Mouse (Mus musculus) hindbrain, embryonic 16.5 days (tissue): ENCODE measurements around the gene Rras2. TPM values are rescaled to one million over a fixed set of nuclear protein-coding genes. Genes with fewer than 3 reads are reported as not detected.

ENCODE experiments used
- ATAC-seq: fragments of 200-750 bp; cut with Nextera tagmentation; 2 replicates; pipeline ENCODE4 v1.8.0; 2017; ENCODE audit warnings: moderate TSS enrichment, moderate library complexity
- H3K27ac ChIP-seq: fragments of 300-500 bp; sonication (generic); 2 replicates; pipeline ENCODE4 v1.5.1; 2014; ENCODE audit warnings: low read depth, mild to moderate bottlenecking, control low read depth, low read length, moderate library complexity
- H3K27me3 ChIP-seq: fragments of 300-500 bp; sonication (generic); replicated peaks from 2 replicates; pipeline ENCODE4 v1.6.1; 2014; ENCODE audit warnings: low read length; ENCODE audit not compliant: control insufficient read depth, insufficient read depth
- H3K36me3 ChIP-seq: fragments of 300-500 bp; sonication (generic); 2 replicates; pipeline ENCODE4 v1.6.1; 2014; ENCODE audit warnings: mild to moderate bottlenecking, low read length, moderate library complexity, mixed read lengths; ENCODE audit not compliant: control insufficient read depth, insufficient read depth
- H3K4me1 ChIP-seq: fragments of 300-500 bp; sonication (generic); 2 replicates; pipeline ENCODE4 v1.6.1; 2014; ENCODE audit warnings: low read depth, low read length; ENCODE audit not compliant: control insufficient read depth, insufficient read depth
- H3K4me2 ChIP-seq: fragments of 300-500 bp; sonication (generic); 2 replicates; pipeline ENCODE4 v1.6.1; 2014; ENCODE audit warnings: mild to moderate bottlenecking, low read length, control low read depth, moderate library complexity
- H3K4me3 ChIP-seq: fragments of 300-500 bp; sonication (generic); 2 replicates; pipeline ENCODE4 v1.5.1; 2014; ENCODE audit warnings: mild to moderate bottlenecking, low read length, control low read depth, moderate library complexity
- H3K9ac ChIP-seq: fragments of 300-500 bp; sonication (generic); 2 replicates; pipeline ENCODE4 v1.6.1; 2014; ENCODE audit warnings: low read depth, mild to moderate bottlenecking, control low read depth, low read length, moderate library complexity
- H3K9me3 ChIP-seq: fragments of 300-500 bp; sonication (generic); 2 replicates; pipeline ENCODE4 v1.6.1; 2014; ENCODE audit warnings: mild to moderate bottlenecking, low read length, moderate library complexity; ENCODE audit not compliant: control insufficient read depth
- WGBS: fragments of 180-500 bp; shearing (Covaris S2); extraction: QIAGEN DNeasy Blood & Tissue Kit; methylation state at CpG from one replicate; pipeline ENCODE4 v1.1.7; 2014; 5-methylcytosine and 5-hydroxymethylcytosine counted together
- polyA plus RNA-seq: library from polyadenylated mRNA; unstranded; fragments of >200 nt; fragmentation: Nextera tagmentation; extraction: Ambion mirVana; gene quantifications from 2 replicates; pipeline ENCODE4 v1.2.1, GENCODE M21; 2015

Gene Rras2
- polyA plus RNA-seq, 1 experiment from 2014 or later = 18.3 TPM

DNA sequence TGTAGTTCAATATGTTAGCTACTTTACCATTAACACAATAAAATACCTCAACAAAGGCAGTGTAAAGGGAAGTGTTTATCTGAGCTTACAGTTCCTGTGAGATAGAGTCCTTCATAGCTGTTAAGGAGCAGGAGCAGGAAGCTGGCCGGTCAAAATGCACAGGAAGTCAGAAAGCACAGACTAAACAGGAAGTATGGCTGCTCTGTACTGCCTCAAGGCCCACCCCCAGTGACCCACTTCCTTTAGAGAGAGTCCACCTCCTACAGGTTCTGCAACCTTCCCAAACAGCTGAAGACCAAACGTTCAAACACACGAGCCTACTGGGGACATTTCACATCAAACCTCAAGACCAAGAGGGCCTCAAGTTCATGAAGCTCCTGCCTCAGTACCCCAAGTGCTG lies 28.3 kb upstream of the Rras2 start:
- no peaks in the 10 kb centered on the region for H3K4me1 ChIP-seq
- H3K9me3 ChIP-seq = no peaks in the 10 kb centered on the region
- H3K36me3 ChIP-seq = no peaks in the 10 kb centered on the region
- H3K4me2 ChIP-seq = no peak overlapping the region
- H3K27ac ChIP-seq = no peak overlapping the region
- H3K9ac ChIP-seq = no peak overlapping the region
- H3K27me3 ChIP-seq = no peaks in the 10 kb centered on the region
- 79% methylated on average over 3 of the region's 3 CpGs for WGBS
- H3K4me3 ChIP-seq = no peak overlapping the region
- ATAC-seq = no peak

DNA sequence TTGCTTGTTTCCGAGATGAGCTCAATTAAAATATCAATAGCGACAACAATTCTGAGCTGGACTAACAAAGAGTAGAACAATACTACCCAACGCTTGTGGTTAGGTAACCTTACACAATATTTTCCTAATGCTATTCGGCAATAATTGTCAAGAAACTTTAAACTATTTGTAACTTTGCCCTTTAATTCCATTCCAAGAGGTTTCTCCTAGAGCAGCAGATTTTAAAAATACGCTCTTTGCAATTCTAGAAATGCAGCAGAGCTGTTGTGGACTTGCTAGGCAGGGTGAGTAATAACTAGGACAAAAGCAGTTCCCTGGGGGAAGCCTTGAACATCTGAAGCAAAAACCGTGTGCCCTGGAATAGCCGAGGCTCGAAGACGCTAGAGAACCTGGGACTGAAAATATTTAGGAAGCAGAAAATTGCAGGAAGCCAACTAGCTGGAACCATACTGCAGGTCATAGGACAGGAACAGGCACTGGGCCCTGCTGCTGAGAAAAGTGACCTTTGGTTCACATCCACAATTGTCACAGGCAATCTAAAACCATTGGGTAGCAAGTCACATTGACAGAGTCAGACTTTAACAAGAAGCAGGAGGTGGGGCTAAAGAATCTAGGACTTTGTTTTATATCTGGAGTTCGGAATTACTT lies 24.7 kb upstream of the Rras2 start:
- ATAC-seq = no peak
- WGBS = 64% methylated on average over 10 of the region's 10 CpGs
- Histone ChIP-seq H3K9ac (no peak overlapping the region), H3K4me1 (no peaks in the 10 kb centered on the region), H3K4me3 (no peak overlapping the region), H3K9me3 (no peaks in the 10 kb centered on the region), H3K4me2 (no peak overlapping the region), H3K36me3 (no peaks in the 10 kb centered on the region), H3K27ac (no peak overlapping the region), H3K27me3 (no peaks in the 10 kb centered on the region)

DNA sequence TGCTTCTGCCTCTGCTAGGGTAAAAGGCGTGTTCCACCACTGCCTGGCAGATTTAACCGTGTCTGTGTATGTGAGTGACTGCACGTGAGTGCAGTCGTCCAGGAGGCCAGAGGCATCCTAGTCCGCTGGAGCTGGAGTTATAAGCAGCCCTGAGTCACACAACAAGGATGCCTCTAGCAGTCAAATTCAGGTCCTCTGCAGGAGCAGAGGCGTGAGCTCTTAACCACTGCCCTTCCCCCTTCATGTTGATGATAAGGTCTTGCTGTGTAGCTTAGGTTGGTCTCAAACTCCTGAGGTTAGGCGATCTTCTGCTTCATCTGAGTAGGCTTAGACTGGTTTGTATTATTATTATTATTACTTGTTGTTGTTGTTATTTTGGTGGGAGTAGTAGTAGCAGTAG lies 22.4 kb upstream of the Rras2 start:
- Histone ChIP-seq H3K9ac (no peak overlapping the region), H3K27ac (no peak overlapping the region), H3K27me3 (no peaks in the 10 kb centered on the region), H3K9me3 (no peaks in the 10 kb centered on the region), H3K4me1 (peaks cover 1% of the 10 kb centered on the region; the same call in 1 of the 2 replicates), H3K36me3 (no peaks in the 10 kb centered on the region), H3K4me2 (no peak overlapping the region), H3K4me3 (no peak overlapping the region)
- WGBS = 86% methylated on average over 7 of the region's 7 CpGs
- ATAC-seq = no peak

GRCm38 (mm10) chr7:114139400-114139799 lies 21.8 kb upstream of the Rras2 start:
- no peak overlapping the region for H3K9ac ChIP-seq
- H3K27me3 ChIP-seq = no peaks in the 10 kb centered on the region
- H3K4me2 ChIP-seq = no peak overlapping the region
- H3K9me3 ChIP-seq = no peaks in the 10 kb centered on the region
- no peak for ATAC-seq
- peaks cover 3% of the 10 kb centered on the region; the same call in 1 of the 2 replicates for H3K4me1 ChIP-seq
- no peak overlapping the region for H3K4me3 ChIP-seq
- H3K27ac ChIP-seq = no peak overlapping the region
- 93% methylated on average over 3 of the region's 3 CpGs for WGBS
- no peaks in the 10 kb centered on the region for H3K36me3 ChIP-seq

DNA sequence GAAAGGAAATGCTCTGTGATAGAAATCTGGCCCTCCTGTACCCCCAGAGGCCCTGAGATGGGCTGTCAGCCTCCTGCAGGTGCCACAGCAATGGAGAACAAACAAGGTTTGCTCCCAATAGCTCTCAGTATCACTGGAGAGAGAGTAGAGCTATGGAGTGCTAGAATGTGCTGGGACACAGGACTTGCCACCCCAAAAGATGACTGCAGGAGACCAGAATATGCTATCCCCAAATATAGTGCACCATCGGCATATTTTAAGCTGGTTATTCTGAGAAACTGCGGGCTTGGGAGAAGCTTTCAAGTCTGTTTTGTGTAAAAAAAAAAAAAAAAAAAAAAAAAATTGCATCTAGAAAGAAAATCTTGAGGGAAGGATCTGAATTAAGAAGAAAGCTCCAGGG lies 20.7 kb upstream of the Rras2 start:
- Histone ChIP-seq H3K4me3 (no peak overlapping the region), H3K36me3 (no peaks in the 10 kb centered on the region), H3K27me3 (no peaks in the 10 kb centered on the region), H3K27ac (no peak overlapping the region), H3K4me1 (peaks cover 3% of the 10 kb centered on the region; the same call in 1 of the 2 replicates), H3K4me2 (no peak overlapping the region), H3K9ac (no peak overlapping the region), H3K9me3 (no peaks in the 10 kb centered on the region)
- no peak for ATAC-seq
- WGBS = 97% methylated on average over 2 of the region's 2 CpGs

- Histone ChIP-seq H3K4me3 (no peak overlapping the region), H3K4me2 (no peak overlapping the region), H3K4me1 (peaks cover 3% of the 10 kb centered on the region; the same call in 1 of the 2 replicates), H3K36me3 (no peaks in the 10 kb centered on the region), H3K27ac (no peak overlapping the region), H3K27me3 (no peaks in the 10 kb centered on the region), H3K9me3 (no peaks in the 10 kb centered on the region), H3K9ac (no peak overlapping the region)
- no peak for ATAC-seq
- 25% methylated on average over 6 of the region's 6 CpGs for WGBS
These were observed 17.6 kb upstream of the Rras2 start for GRCm38 (mm10) chr7:114135166-114135565.

DNA sequence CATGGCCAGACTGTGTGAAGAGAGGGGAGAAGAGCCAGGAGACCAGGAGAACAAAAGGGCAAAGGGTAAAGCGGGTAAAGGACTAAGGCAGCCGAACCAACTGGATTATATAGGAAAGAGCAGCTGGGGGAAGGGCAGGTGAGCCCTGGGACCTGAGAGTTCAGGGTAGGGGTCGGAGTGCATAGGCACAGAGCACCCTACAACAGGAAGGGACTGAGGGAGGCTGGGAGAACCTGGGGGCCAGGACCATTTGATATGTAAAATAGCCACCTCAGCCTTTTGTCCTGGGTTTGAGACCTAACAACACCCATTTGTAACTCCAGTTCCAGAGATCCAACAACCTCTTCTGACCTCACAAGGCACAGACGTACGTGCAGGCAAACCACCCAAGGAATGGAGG lies 16.4 kb upstream of the Rras2 start:
- Histone ChIP-seq H3K27me3 (no peaks in the 10 kb centered on the region), H3K9me3 (no peaks in the 10 kb centered on the region), H3K4me2 (no peak overlapping the region), H3K4me1 (peaks cover 3% of the 10 kb centered on the region; the same call in 1 of the 2 replicates), H3K9ac (no peak overlapping the region), H3K36me3 (no peaks in the 10 kb centered on the region), H3K4me3 (no peak overlapping the region), H3K27ac (no peak overlapping the region)
- WGBS = 21% methylated on average over 5 of the region's 5 CpGs
- ATAC-seq = no peak

- Histone ChIP-seq H3K4me1 (peaks cover 3% of the 10 kb centered on the region; the same call in 1 of the 2 replicates), H3K9ac (no peak overlapping the region), H3K9me3 (no peaks in the 10 kb centered on the region), H3K4me3 (no peak overlapping the region), H3K4me2 (no peak overlapping the region), H3K36me3 (no peaks in the 10 kb centered on the region), H3K27ac (no peak overlapping the region), H3K27me3 (no peaks in the 10 kb centered on the region)
- no peak for ATAC-seq
- WGBS = 18% methylated on average over 8 of the region's 8 CpGs
These were observed 14.7 kb upstream of the Rras2 start for GRCm38 (mm10) chr7:114132316-114132715.

DNA sequence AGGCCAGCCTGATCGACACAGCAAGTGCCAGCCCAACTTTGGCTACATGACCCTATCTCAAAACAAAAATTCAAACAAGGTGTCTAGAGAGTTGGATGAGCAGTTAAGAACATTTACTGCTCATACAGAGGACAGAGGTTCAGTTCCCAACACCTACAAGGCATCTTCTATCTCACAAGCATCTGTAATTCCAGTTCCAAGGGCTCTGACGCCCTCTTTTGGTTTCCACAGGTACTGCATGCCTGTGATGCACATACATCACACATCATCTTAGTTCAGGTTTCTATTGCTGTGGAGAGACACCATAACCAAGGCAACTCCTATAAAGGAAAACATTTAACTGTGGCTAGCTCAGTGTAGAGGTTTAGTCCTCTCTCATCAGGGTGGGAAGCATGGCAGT lies 11.7 kb upstream of the Rras2 start:
- Histone ChIP-seq H3K9me3 (no peaks in the 10 kb centered on the region), H3K4me2 (no peak overlapping the region), H3K4me1 (no peaks in the 10 kb centered on the region), H3K27ac (no peak overlapping the region), H3K27me3 (no peaks in the 10 kb centered on the region), H3K4me3 (no peak overlapping the region), H3K36me3 (no peaks in the 10 kb centered on the region), H3K9ac (no peak overlapping the region)
- 51% methylated on average over 2 of the region's 2 CpGs for WGBS
- no peak for ATAC-seq
